1 mouse cellular context compared by ENCODE assay signal in the genomic region with DNA sequence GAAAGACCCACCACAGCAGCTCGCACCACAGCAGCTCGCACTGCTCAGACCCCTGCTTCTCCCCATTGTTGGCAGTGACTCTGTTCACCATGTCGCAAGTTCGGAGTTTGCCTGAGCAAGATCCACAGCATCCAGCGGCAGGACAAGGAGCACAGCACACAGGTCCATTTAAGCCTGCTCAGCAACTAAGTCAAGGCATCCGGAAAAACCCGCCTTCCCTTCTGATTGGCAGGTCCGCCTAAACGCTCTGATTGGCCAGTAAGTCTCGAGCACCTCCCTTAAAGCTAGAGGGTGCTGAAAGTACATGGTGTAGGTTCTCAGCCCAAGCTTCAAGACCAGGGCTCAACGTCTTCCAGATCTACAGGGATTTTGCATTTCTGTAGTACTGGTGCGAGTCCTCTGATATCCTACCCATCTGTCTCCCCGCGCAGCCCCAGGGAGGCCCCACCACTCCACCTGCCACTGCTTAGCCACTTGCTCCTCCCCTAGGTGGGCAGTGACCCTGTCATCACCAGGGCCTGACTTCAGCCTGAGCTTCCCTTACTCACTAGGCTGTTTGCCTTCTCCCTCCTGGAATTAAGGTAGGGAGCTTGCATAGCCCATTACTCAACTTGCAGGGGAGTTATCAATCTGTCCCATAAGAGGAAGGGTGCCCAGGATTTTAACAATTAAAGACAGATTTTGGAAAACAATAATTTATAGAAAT.
A peak's percentile ranks its signal among the peaks of the same experiment; 100 is the strongest.
TF ChIP-seq lines count a peak whose summit lies in the region.

No protein-coding gene starts in this region.

TF ChIP-seq in ES-E14, 5 proteins besides CTCF, POLR2A, EP300 and RAD21:
- TF ChIP-seq ZNF384 (IDR thresholded peaks at IDR 0.05; ENCODE audit: low read depth, low read length) = no peak
- TF ChIP-seq MAFK (IDR thresholded peaks at IDR 0.05; ENCODE audit: insufficient read depth, low read depth, low read length) = peak; percentile 93
